Mouse (Mus musculus) heart, embryonic 12.5 days (tissue): ENCODE data around the gene Gm5538. TPM values are rescaled to one million over a fixed set of nuclear protein-coding genes. Genes with fewer than 3 reads are reported as not detected.

ENCODE experiments used
- ATAC-seq: fragments of 200-750 bp; cut with Nextera tagmentation; 2 replicates; pipeline ENCODE4 v1.8.0; 2017; ENCODE audit warnings: moderate TSS enrichment, moderate library complexity; ENCODE audit not compliant: insufficient number of reproducible peaks, low FRiP score
- H3K27ac ChIP-seq: fragments of 300-500 bp; sonication (generic); 2 replicates; pipeline ENCODE4 v1.5.1; 2016; ENCODE audit warnings: mild to moderate bottlenecking, moderate library complexity; ENCODE audit not compliant: poor library complexity, severe bottlenecking
- H3K27me3 ChIP-seq: fragments of 300-500 bp; sonication (generic); replicated peaks from 2 replicates; pipeline ENCODE4 v1.6.1; 2016; ENCODE audit warnings: mild to moderate bottlenecking, moderate library complexity
- H3K36me3 ChIP-seq: fragments of 300-500 bp; sonication (generic); 2 replicates; pipeline ENCODE4 v1.6.1; 2016; ENCODE audit warnings: mild to moderate bottlenecking, moderate library complexity
- H3K4me1 ChIP-seq: fragments of 300-500 bp; sonication (generic); replicated peaks from 2 replicates; pipeline ENCODE4 v1.6.1; 2016; ENCODE audit warnings: mild to moderate bottlenecking
- H3K4me2 ChIP-seq: fragments of 300-500 bp; sonication (generic); 2 replicates; pipeline ENCODE4 v1.6.1; 2016; ENCODE audit warnings: mild to moderate bottlenecking, moderate library complexity
- H3K4me3 ChIP-seq: fragments of 300-500 bp; sonication (generic); 2 replicates; pipeline ENCODE4 v1.5.1; 2016; ENCODE audit warnings: mild to moderate bottlenecking
- H3K9ac ChIP-seq: fragments of 300-500 bp; sonication (generic); 2 replicates; pipeline ENCODE4 v1.6.1; 2016; ENCODE audit warnings: mild to moderate bottlenecking, moderate library complexity
- H3K9me3 ChIP-seq: fragments of 300-500 bp; sonication (generic); replicated peaks from 2 replicates; pipeline ENCODE4 v1.6.1; 2016; ENCODE audit warnings: mild to moderate bottlenecking, moderate library complexity
- WGBS: fragments of 180-500 bp; shearing (Covaris S2); methylation state at CpG from one replicate; pipeline ENCODE4 v1.1.7; 2016; 5-methylcytosine and 5-hydroxymethylcytosine counted together
- polyA plus RNA-seq: library from polyadenylated mRNA; unstranded; fragments of >200 nt; fragmentation: Nextera tagmentation; extraction: Ambion mirVana; gene quantifications from 2 replicates; pipeline ENCODE4 v1.2.1, GENCODE M21; 2016

Gene Gm5538
- not detected in 2 replicates for polyA plus RNA-seq

GRCm38 (mm10) chr3:59729490-59729889 is at the start of gene Gm5538:
TSS of gene Gm5538 (plus strand) at chr3:59729790.
- Histone ChIP-seq H3K27ac (no peak within 1 kb of the TSS), H3K4me2 (no peak within 1 kb of the TSS), H3K9ac (no peak within 1 kb of the TSS), H3K4me1 (no peaks in the 10 kb centered on the region), H3K4me3 (no peak within 1 kb of the TSS), H3K9me3 (no peaks in the 10 kb centered on the region), H3K27me3 (no peaks in the 10 kb centered on the region), H3K36me3 (no peaks in the 10 kb centered on the region)
- 80% methylated on average over 2 of the region's 2 CpGs for WGBS
- ATAC-seq: no peak

GRCm38 (mm10) chr3:59697391-59697790 is 32.2 kb upstream of the Gm5538 start:
- Histone ChIP-seq H3K36me3 (no peaks in the 10 kb centered on the region), H3K4me2 (no peak overlapping the region), H3K4me1 (no peaks in the 10 kb centered on the region), H3K27ac (no peak overlapping the region), H3K4me3 (no peak overlapping the region), H3K9me3 (no peaks in the 10 kb centered on the region), H3K9ac (no peak overlapping the region), H3K27me3 (no peaks in the 10 kb centered on the region)
- WGBS: 69% methylated on average over 3 of the region's 3 CpGs
- no peak for ATAC-seq

GRCm38 (mm10) chr3:59702614-59703110 is 26.9 kb upstream of the Gm5538 start:
- Histone ChIP-seq H3K4me1 (no peaks in the 10 kb centered on the region), H3K9me3 (no peaks in the 10 kb centered on the region), H3K27me3 (no peaks in the 10 kb centered on the region), H3K4me2 (no peak overlapping the region), H3K4me3 (no peak overlapping the region), H3K27ac (no peak overlapping the region), H3K36me3 (no peaks in the 10 kb centered on the region), H3K9ac (no peak overlapping the region)
- 84% methylated on average over 1 of the region's 1 CpGs for WGBS
- no peak for ATAC-seq

GRCm38 (mm10) chr3:59739866-59740265 is 10.3 kb downstream of the Gm5538 start:
- no peaks in the 10 kb centered on the region for H3K9me3 ChIP-seq
- H3K27me3 ChIP-seq: no peaks in the 10 kb centered on the region
- H3K36me3 ChIP-seq: no peaks in the 10 kb centered on the region
- WGBS: 80% methylated on average over 1 of the region's 1 CpGs
- no peak overlapping the region for H3K9ac ChIP-seq
- no peak for ATAC-seq
- H3K4me2 ChIP-seq: no peak overlapping the region
- H3K4me1 ChIP-seq: no peaks in the 10 kb centered on the region
- no peak overlapping the region for H3K27ac ChIP-seq
- H3K4me3 ChIP-seq: no peak overlapping the region

- no peak overlapping the region for H3K9ac ChIP-seq
- no peak overlapping the region for H3K4me3 ChIP-seq
- H3K4me1 ChIP-seq: no peaks in the 10 kb centered on the region
- no peaks in the 10 kb centered on the region for H3K27me3 ChIP-seq
- WGBS: 6% methylated on average over 2 of the region's 2 CpGs
- no peaks in the 10 kb centered on the region for H3K36me3 ChIP-seq
- H3K27ac ChIP-seq: no peak overlapping the region
- H3K4me2 ChIP-seq: no peak overlapping the region
- ATAC-seq: no peak
- no peaks in the 10 kb centered on the region for H3K9me3 ChIP-seq
Measured at GRCm38 (mm10) chr3:59744181-59744580, 14.6 kb downstream of the Gm5538 start.

Other genes with a start within 250 kb of the Gm5538 start
- gene Gm8298, start 131.3 kb downstream of the Gm5538 start, polyA plus RNA-seq: not detected in 2 replicates
- gene C130079G13Rik, start 195.4 kb downstream of the Gm5538 start, polyA plus RNA-seq: not detected in 2 replicates